Mouse (Mus musculus) limb, embryonic 12.5 days (tissue): Measurements from ENCODE around the gene Cemip. TPM values are rescaled to one million over a fixed set of nuclear protein-coding genes. Genes with fewer than 3 reads are reported as not detected.

Experiments used
- ATAC-seq: fragments of 200-750 bp; cut with Nextera tagmentation; 2 replicates; pipeline ENCODE4 v1.8.0; 2017; ENCODE audit warnings: low read depth, moderate TSS enrichment; ENCODE audit not compliant: insufficient number of reproducible peaks, insufficient read depth, low FRiP score, low TSS enrichment
- H3K27ac ChIP-seq: fragments of 300-500 bp; sonication (generic); 2 replicates; pipeline ENCODE4 v1.5.1; 2016; ENCODE audit warnings: mild to moderate bottlenecking, moderate library complexity
- H3K27me3 ChIP-seq: fragments of 300-500 bp; sonication (generic); 2 replicates; pipeline ENCODE4 v1.6.1; 2016; ENCODE audit warnings: mild to moderate bottlenecking, moderate library complexity
- H3K36me3 ChIP-seq: fragments of 300-500 bp; sonication (generic); 2 replicates; pipeline ENCODE4 v1.6.1; 2016; ENCODE audit warnings: mild to moderate bottlenecking, moderate library complexity
- H3K4me1 ChIP-seq: fragments of 300-500 bp; sonication (generic); replicated peaks from 2 replicates; pipeline ENCODE4 v1.6.1; 2016
- H3K4me2 ChIP-seq: fragments of 300-500 bp; sonication (generic); 2 replicates; pipeline ENCODE4 v1.6.1; 2016; ENCODE audit warnings: mild to moderate bottlenecking, moderate library complexity
- H3K4me3 ChIP-seq: fragments of 300-500 bp; sonication (generic); replicated peaks from 2 replicates; pipeline ENCODE4 v1.5.1; 2016; ENCODE audit warnings: mild to moderate bottlenecking
- H3K9ac ChIP-seq: fragments of 300-500 bp; sonication (generic); replicated peaks from 2 replicates; pipeline ENCODE4 v1.6.1; 2016; ENCODE audit warnings: mild to moderate bottlenecking, moderate library complexity
- H3K9me3 ChIP-seq: fragments of 300-500 bp; sonication (generic); 2 replicates; pipeline ENCODE4 v1.6.1; 2016; ENCODE audit warnings: mild to moderate bottlenecking, moderate library complexity
- WGBS: fragments of 180-500 bp; shearing (Covaris S2); methylation state at CpG from one replicate; pipeline ENCODE4 v1.1.7; 2016; 5-methylcytosine and 5-hydroxymethylcytosine counted together
- polyA plus RNA-seq: library from polyadenylated mRNA; unstranded; fragments of >200 nt; fragmentation: Nextera tagmentation; extraction: Ambion mirVana; gene quantifications from 2 replicates; pipeline ENCODE4 v1.2.1, GENCODE M21; 2016

The Cemip gene
- polyA plus RNA-seq, 1 experiment from 2014 or later: 0.05 TPM

- 82% methylated on average over 4 of the region's 4 CpGs for WGBS
- peaks cover 10% of the 10 kb centered on the region for H3K4me1 ChIP-seq
- H3K4me3 ChIP-seq: no peak overlapping the region
- H3K27ac ChIP-seq: no peak overlapping the region
- no peak overlapping the region for H3K4me2 ChIP-seq
- H3K9me3 ChIP-seq: no peaks in the 10 kb centered on the region
- no peak for ATAC-seq
- no peaks in the 10 kb centered on the region for H3K36me3 ChIP-seq
- H3K9ac ChIP-seq: no peak overlapping the region
- H3K27me3 ChIP-seq: no peaks in the 10 kb centered on the region
These were observed 60.2 kb downstream of the Cemip start for GRCm38 (mm10) chr7:84026090-84026489.

- 81% methylated on average over 6 of the region's 6 CpGs for WGBS
- Histone ChIP-seq H3K4me1 (no peaks in the 10 kb centered on the region), H3K9me3 (no peaks in the 10 kb centered on the region), H3K4me3 (no peak overlapping the region), H3K36me3 (no peaks in the 10 kb centered on the region), H3K27me3 (no peaks in the 10 kb centered on the region), H3K9ac (no peak overlapping the region), H3K4me2 (no peak overlapping the region), H3K27ac (no peak overlapping the region)
- no peak for ATAC-seq
These were observed 62.8 kb downstream of the Cemip start for GRCm38 (mm10) chr7:84023466-84023865.

- H3K36me3 ChIP-seq: no peaks in the 10 kb centered on the region
- no peak for ATAC-seq
- no peak overlapping the region for H3K4me3 ChIP-seq
- H3K27ac ChIP-seq: no peak overlapping the region
- peaks cover 7% of the 10 kb centered on the region for H3K4me1 ChIP-seq
- no peak overlapping the region for H3K4me2 ChIP-seq
- H3K9ac ChIP-seq: no peak overlapping the region
- 81% methylated on average over 3 of the region's 3 CpGs for WGBS
- H3K9me3 ChIP-seq: no peaks in the 10 kb centered on the region
- no peaks in the 10 kb centered on the region for H3K27me3 ChIP-seq
These were observed 63.8 kb downstream of the Cemip start for GRCm38 (mm10) chr7:84022462-84022861.

- Histone ChIP-seq H3K4me2 (no peak overlapping the region), H3K9me3 (no peaks in the 10 kb centered on the region), H3K9ac (no peak overlapping the region), H3K4me1 (peaks cover 7% of the 10 kb centered on the region), H3K27ac (no peak overlapping the region), H3K27me3 (no peaks in the 10 kb centered on the region), H3K36me3 (no peaks in the 10 kb centered on the region), H3K4me3 (no peak overlapping the region)
- ATAC-seq: no peak
These were observed 66.9 kb downstream of the Cemip start for GRCm38 (mm10) chr7:84019381-84019780.

- Histone ChIP-seq H3K27ac (no peak overlapping the region), H3K9me3 (no peaks in the 10 kb centered on the region), H3K4me3 (no peak overlapping the region), H3K27me3 (no peaks in the 10 kb centered on the region), H3K9ac (no peak overlapping the region), H3K36me3 (no peaks in the 10 kb centered on the region), H3K4me1 (peaks cover 7% of the 10 kb centered on the region), H3K4me2 (no peak overlapping the region)
- WGBS: 73% methylated on average over 5 of the region's 5 CpGs
- ATAC-seq: no peak
These were observed 67.7 kb downstream of the Cemip start for GRCm38 (mm10) chr7:84018291-84019266.

- no peaks in the 10 kb centered on the region for H3K27me3 ChIP-seq
- 85% methylated on average over 1 of the region's 1 CpGs for WGBS
- H3K9me3 ChIP-seq: no peaks in the 10 kb centered on the region
- H3K4me2 ChIP-seq: no peak overlapping the region
- no peak overlapping the region for H3K9ac ChIP-seq
- H3K4me1 ChIP-seq: peaks cover 7% of the 10 kb centered on the region
- H3K27ac ChIP-seq: no peak overlapping the region
- H3K36me3 ChIP-seq: no peaks in the 10 kb centered on the region
- ATAC-seq: no peak
- H3K4me3 ChIP-seq: no peak overlapping the region
These were observed 71.3 kb downstream of the Cemip start for GRCm38 (mm10) chr7:84015050-84015449.

- Histone ChIP-seq H3K4me2 (no peak overlapping the region), H3K27me3 (no peaks in the 10 kb centered on the region), H3K27ac (no peak overlapping the region)
These were observed 72.6 kb downstream of the Cemip start for GRCm38 (mm10) chr7:84013656-84014055.

GRCm38 (mm10) chr7:84004357-84004756 lies 81.9 kb downstream of the Cemip start:
- Histone ChIP-seq H3K9me3 (no peaks in the 10 kb centered on the region), H3K9ac (no peak overlapping the region), H3K4me2 (no peak overlapping the region), H3K27ac (no peak overlapping the region), H3K4me1 (no peaks in the 10 kb centered on the region), H3K4me3 (no peak overlapping the region), H3K36me3 (no peaks in the 10 kb centered on the region), H3K27me3 (no peaks in the 10 kb centered on the region)
- no peak for ATAC-seq
- WGBS: 85% methylated on average over 6 of the region's 6 CpGs

More at GRCm38 (mm10) chr7:84013656-84014055, 72.6 kb downstream of the Cemip start:
- H3K9me3 ChIP-seq: no peaks in the 10 kb centered on the region
- peaks cover 7% of the 10 kb centered on the region for H3K4me1 ChIP-seq
- no peak for ATAC-seq
- no peak overlapping the region for H3K4me3 ChIP-seq
- no peaks in the 10 kb centered on the region for H3K36me3 ChIP-seq
- 77% methylated on average over 4 of the region's 4 CpGs for WGBS
- H3K9ac ChIP-seq: no peak overlapping the region

GRCm38 (mm10) chr7:84001516-84001915 lies 84.8 kb downstream of the Cemip start:
- no peak overlapping the region for H3K9ac ChIP-seq

GRCm38 (mm10) chr7:84000671-84001070 lies 85.6 kb downstream of the Cemip start:
- H3K36me3 ChIP-seq: no peaks in the 10 kb centered on the region
- no peak overlapping the region for H3K4me2 ChIP-seq
- no peak overlapping the region for H3K9ac ChIP-seq
- no peaks in the 10 kb centered on the region for H3K9me3 ChIP-seq
- no peak for ATAC-seq
- no peaks in the 10 kb centered on the region for H3K27me3 ChIP-seq
- H3K4me3 ChIP-seq: no peak overlapping the region
- no peak overlapping the region for H3K27ac ChIP-seq
- 96% methylated on average over 2 of the region's 2 CpGs for WGBS
- H3K4me1 ChIP-seq: no peaks in the 10 kb centered on the region

More at GRCm38 (mm10) chr7:84001516-84001915, 84.8 kb downstream of the Cemip start:
- no peaks in the 10 kb centered on the region for H3K9me3 ChIP-seq
- no peak overlapping the region for H3K4me2 ChIP-seq
- H3K36me3 ChIP-seq: no peaks in the 10 kb centered on the region
- H3K4me1 ChIP-seq: no peaks in the 10 kb centered on the region
- no peak for ATAC-seq
- H3K27me3 ChIP-seq: no peaks in the 10 kb centered on the region
- H3K4me3 ChIP-seq: no peak overlapping the region
- no peak overlapping the region for H3K27ac ChIP-seq
- WGBS: 88% methylated on average over 3 of the region's 3 CpGs

- WGBS: 97% methylated on average over 1 of the region's 1 CpGs
- Histone ChIP-seq H3K4me1 (no peaks in the 10 kb centered on the region), H3K4me3 (no peak overlapping the region), H3K27ac (no peak overlapping the region), H3K9ac (no peak overlapping the region), H3K4me2 (no peak overlapping the region), H3K27me3 (no peaks in the 10 kb centered on the region), H3K9me3 (no peaks in the 10 kb centered on the region), H3K36me3 (no peaks in the 10 kb centered on the region)
- ATAC-seq: no peak
These were observed 86.7 kb downstream of the Cemip start for GRCm38 (mm10) chr7:83999647-84000046.

- H3K27ac ChIP-seq: no peak overlapping the region
- WGBS: 80% methylated on average over 1 of the region's 1 CpGs
- H3K4me2 ChIP-seq: no peak overlapping the region
These were observed 92.0 kb downstream of the Cemip start for GRCm38 (mm10) chr7:83994348-83994747.

More at GRCm38 (mm10) chr7:83994348-83994747, 92.0 kb downstream of the Cemip start:
- Histone ChIP-seq H3K4me3 (no peak overlapping the region), H3K27me3 (no peaks in the 10 kb centered on the region), H3K36me3 (no peaks in the 10 kb centered on the region), H3K9me3 (no peaks in the 10 kb centered on the region), H3K4me1 (no peaks in the 10 kb centered on the region), H3K9ac (no peak overlapping the region)
- ATAC-seq: no peak
